Comparison of ENCODE assay signal across 25 mouse cellular contexts in the genomic region with DNA sequence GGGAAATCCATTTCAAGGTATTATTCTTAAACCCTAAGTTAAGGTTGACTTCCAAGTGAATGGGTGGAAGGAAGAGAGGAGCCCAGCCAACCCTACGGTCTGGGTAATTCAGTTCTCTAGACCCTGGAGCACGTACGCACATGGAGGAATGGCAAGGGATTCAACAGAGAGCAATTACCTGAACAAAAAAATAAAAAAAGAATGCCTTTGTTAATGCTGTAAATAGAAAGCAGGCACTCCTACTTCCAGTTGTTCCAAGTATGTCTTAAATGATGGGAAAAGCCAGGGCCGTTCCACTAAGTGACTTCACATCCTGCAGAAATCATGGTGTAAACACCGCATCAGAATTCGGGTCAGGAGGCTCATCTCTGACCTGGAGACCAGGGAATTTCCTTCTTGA. TPM values are rescaled to one million over a fixed set of nuclear protein-coding genes. Genes with fewer than 3 reads are reported as not detected.
"Had no signal": no experiment of that assay in that cellular context is flagged by ENCODE, and none has a peak within 500 bp of the region (broad histone marks: within the 10 kb centered on the region; RNA-seq: fewer than 3 reads in every experiment).

No protein-coding gene starts in this region.

- H3K4me3 ChIP-seq: layer of hippocampus, adult 2 months; limb, embryonic 10.5 days; liver, embryonic 15.5 days; megakaryocyte, embryonic 14.5 days; midbrain, embryonic 15.5 days; neural tube, embryonic 12.5 days; stomach, embryonic 15.5 days had no signal

- ATAC-seq: midbrain, embryonic 15.5 days had no signal

- DNase-seq: kidney, postnatal 10 days; kidney, postnatal 4 days; lung, embryonic 14.5 days; lung, postnatal 14 days; retina, postnatal 1 day; right cerebral cortex, postnatal 4 days; thymus, postnatal 36 days had no signal

- H3K27ac ChIP-seq: layer of hippocampus, adult 2 months; limb, embryonic 10.5 days; liver, embryonic 15.5 days; macrophage; midbrain, embryonic 15.5 days; neural tube, embryonic 12.5 days; stomach, embryonic 15.5 days had no signal

- H3K9me3 ChIP-seq: limb, embryonic 10.5 days; liver, embryonic 15.5 days; megakaryocyte, embryonic 14.5 days; midbrain, embryonic 15.5 days; neural tube, embryonic 12.5 days; stomach, embryonic 15.5 days had no signal

- H3K4me2 ChIP-seq: liver, embryonic 11.5 days; liver, embryonic 15.5 days; lung, embryonic 14.5 days; midbrain, embryonic 11.5 days; midbrain, embryonic 15.5 days; neural tube, embryonic 12.5 days; stomach, embryonic 15.5 days had no signal

- H3K36me3 ChIP-seq: limb, embryonic 10.5 days; liver, embryonic 15.5 days; midbrain, embryonic 15.5 days; neural tube, embryonic 12.5 days; stomach, embryonic 15.5 days had no signal

- H3K4me1 ChIP-seq: limb, embryonic 10.5 days; liver, embryonic 15.5 days; megakaryocyte, embryonic 14.5 days; midbrain, embryonic 15.5 days; neural tube, embryonic 12.5 days; stomach, embryonic 15.5 days had no signal

- H3K9ac ChIP-seq: liver, embryonic 15.5 days; lung, embryonic 14.5 days; midbrain, embryonic 15.5 days; neural tube, embryonic 12.5 days; stomach, embryonic 15.5 days had no signal

- H3K27me3 ChIP-seq: liver, embryonic 15.5 days; megakaryocyte, embryonic 14.5 days; midbrain, embryonic 15.5 days; neural tube, embryonic 12.5 days; stomach, embryonic 15.5 days had no signal

RNA-seq across cellular contexts. Expression of gene Gnat3, which starts 28.3 kb away (rescaled TPM):
- total RNA-seq: layer of hippocampus, adult 2 months; layer of hippocampus, postnatal 10 days; left cerebral cortex, adult 18-20 months; left cerebral cortex, postnatal 10 days; monocyte, adult 5-6 weeks; neutrophil, adult 5-6 weeks had no signal
- polyA plus RNA-seq: kidney, embryonic 14.5 days; limb, embryonic 10.5 days; limb, embryonic 14.5 days; liver, embryonic 11.5 days; liver, embryonic 15.5 days; lung, embryonic 14.5 days; midbrain, embryonic 15.5 days; spleen, adult 2 months; stomach, embryonic 15.5 days had no signal
